Mouse (Mus musculus) embryonic facial prominence, embryonic 10.5 days (tissue): ENCODE measurements around the gene Foxd4. TPM values are rescaled to one million over a fixed set of nuclear protein-coding genes. Genes with fewer than 3 reads are reported as not detected.
"Not testable (repeated sequence)": the region's sequence is repeated elsewhere in the genome, so short reads cannot be mapped to it uniquely, and the experiment has no call there.

Experiments used
- DNase-seq: peaks from one replicate; pipeline ENCODE4 v3.0.0-alpha.2; 2017; ENCODE audit warnings: low spot score
- H3K27ac ChIP-seq: fragments of 300-500 bp; sonication (generic); replicated peaks from 2 replicates; pipeline ENCODE4 v1.5.1; 2016; ENCODE audit warnings: mild to moderate bottlenecking
- H3K27me3 ChIP-seq: fragments of 300-500 bp; sonication (generic); replicated peaks from 2 replicates; pipeline ENCODE4 v1.6.1; 2016; ENCODE audit warnings: low read depth, mild to moderate bottlenecking; ENCODE audit not compliant: poor library complexity, severe bottlenecking
- H3K36me3 ChIP-seq: fragments of 300-500 bp; sonication (generic); replicated peaks from 2 replicates; pipeline ENCODE4 v1.6.1; 2016; ENCODE audit warnings: mild to moderate bottlenecking, moderate library complexity
- H3K4me1 ChIP-seq: fragments of 300-500 bp; sonication (generic); 2 replicates; pipeline ENCODE4 v1.6.1; 2016
- H3K4me3 ChIP-seq: fragments of 300-500 bp; sonication (generic); 2 replicates; pipeline ENCODE4 v1.5.1; 2016; ENCODE audit warnings: mild to moderate bottlenecking, moderate library complexity
- H3K9me3 ChIP-seq: fragments of 300-500 bp; sonication (generic); 2 replicates; pipeline ENCODE4 v1.6.1; 2016; ENCODE audit warnings: mild to moderate bottlenecking
- WGBS: fragments of 180-500 bp; shearing (Covaris S2); methylation state at CpG from one replicate; pipeline ENCODE4 v1.1.7; 2016; 5-methylcytosine and 5-hydroxymethylcytosine counted together
- polyA plus RNA-seq: library from polyadenylated mRNA; unstranded; fragments of >200 nt; fragmentation: Nextera tagmentation; extraction: Ambion mirVana; gene quantifications from 2 replicates; pipeline ENCODE4 v1.2.1, GENCODE M21; 2016

Gene Foxd4
- polyA plus RNA-seq, 1 experiment from 2014 or later, result not detected

- H3K27ac ChIP-seq, result no peak overlapping the region
- no peak for DNase-seq
These were observed 2.0 kb downstream of the Foxd4 start for GRCm38 (mm10) chr19:24898737-24899577.

GRCm38 (mm10) chr19:24897896-24898736, 2.9 kb downstream of the Foxd4 start:
- Histone ChIP-seq H3K27ac (no peak overlapping the region), H3K4me1 (peaks cover 25% of the 10 kb centered on the region), H3K27me3 (peaks cover 90% of the 10 kb centered on the region), H3K36me3 (no peaks in the 10 kb centered on the region), H3K9me3 (no peaks in the 10 kb centered on the region), H3K4me3 (peak overlapping the region; percentile 40)
- DNase-seq, result peak; percentile 58
- 2% methylated on average over 20 of the region's 20 CpGs for WGBS

More at GRCm38 (mm10) chr19:24898737-24899577, 2.0 kb downstream of the Foxd4 start:
- Histone ChIP-seq H3K36me3 (no peaks in the 10 kb centered on the region), H3K27me3 (peaks cover 95% of the 10 kb centered on the region), H3K4me1 (peaks cover 25% of the 10 kb centered on the region), H3K9me3 (no peaks in the 10 kb centered on the region), H3K4me3 (peak overlapping the region; percentile 59)
- WGBS, result 3% methylated on average over 34 of the region's 34 CpGs

DNA sequence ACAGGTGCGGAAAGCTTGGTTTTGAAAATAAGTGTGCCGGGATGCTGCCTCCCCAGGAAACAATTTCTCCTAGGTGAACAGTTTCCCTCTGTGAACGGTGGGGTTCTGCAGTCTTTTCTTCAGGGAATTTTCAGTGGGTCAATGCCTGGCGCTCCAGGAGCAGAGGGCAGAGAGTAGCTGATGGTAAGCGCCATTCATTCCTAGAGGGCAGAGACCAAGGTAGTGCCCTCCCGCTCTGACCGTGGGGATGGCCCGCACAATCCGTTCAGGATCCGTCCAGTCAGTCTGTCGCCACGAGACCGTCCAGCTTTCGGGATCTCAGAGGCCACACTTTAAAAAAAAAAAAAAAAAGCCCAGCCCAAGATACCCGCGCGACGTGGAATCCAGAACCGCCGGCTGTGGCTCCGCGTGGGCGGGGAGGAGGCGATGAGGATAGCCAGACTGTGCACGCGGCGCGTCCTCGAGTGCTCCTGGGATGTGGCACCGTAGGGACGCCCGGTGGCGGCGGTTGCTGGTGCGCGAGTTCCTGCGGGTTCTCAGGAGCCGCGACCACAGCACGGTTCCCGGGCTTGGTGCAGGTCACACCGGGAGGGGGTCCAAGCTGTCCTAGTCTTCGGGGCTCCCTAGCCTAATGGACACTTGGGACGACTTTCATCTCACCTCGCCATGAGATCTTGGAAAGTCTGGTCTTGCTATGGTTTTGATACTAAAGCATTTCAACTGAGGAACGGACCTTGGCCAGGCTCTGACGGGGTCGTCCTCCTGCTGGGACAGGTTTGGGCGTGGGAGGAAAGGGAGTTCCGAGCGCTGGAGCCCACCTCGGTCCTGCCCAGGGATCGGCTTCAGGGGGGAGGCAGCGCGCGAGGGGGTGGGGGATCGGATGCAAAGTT, 3.7 kb downstream of the Foxd4 start:
- peaks cover 90% of the 10 kb centered on the region for H3K27me3 ChIP-seq
- H3K9me3 ChIP-seq, result no peaks in the 10 kb centered on the region
- no peak overlapping the region for H3K27ac ChIP-seq
- H3K4me3 ChIP-seq, result peak overlapping the region; percentile 40
- DNase-seq, result peak; percentile 56
- 1% methylated on average over 57 of the region's 57 CpGs for WGBS
- H3K36me3 ChIP-seq, result no peaks in the 10 kb centered on the region
- H3K4me1 ChIP-seq, result peaks cover 25% of the 10 kb centered on the region

- WGBS, result 18% methylated on average over 4 of the region's 4 CpGs
- Histone ChIP-seq H3K27ac (no peak overlapping the region), H3K4me1 (peaks cover 25% of the 10 kb centered on the region), H3K4me3 (no peak overlapping the region), H3K36me3 (no peaks in the 10 kb centered on the region), H3K9me3 (no peaks in the 10 kb centered on the region), H3K27me3 (peaks cover 86% of the 10 kb centered on the region)
- peak; percentile 12 for DNase-seq
These were observed 4.5 kb downstream of the Foxd4 start for GRCm38 (mm10) chr19:24896536-24896935.

- Histone ChIP-seq H3K4me3 (no peak overlapping the region), H3K27me3 (peaks cover 34% of the 10 kb centered on the region)
- 70% methylated on average over 3 of the region's 3 CpGs for WGBS
These were observed 14.1 kb downstream of the Foxd4 start for GRCm38 (mm10) chr19:24886888-24887287.

DNA sequence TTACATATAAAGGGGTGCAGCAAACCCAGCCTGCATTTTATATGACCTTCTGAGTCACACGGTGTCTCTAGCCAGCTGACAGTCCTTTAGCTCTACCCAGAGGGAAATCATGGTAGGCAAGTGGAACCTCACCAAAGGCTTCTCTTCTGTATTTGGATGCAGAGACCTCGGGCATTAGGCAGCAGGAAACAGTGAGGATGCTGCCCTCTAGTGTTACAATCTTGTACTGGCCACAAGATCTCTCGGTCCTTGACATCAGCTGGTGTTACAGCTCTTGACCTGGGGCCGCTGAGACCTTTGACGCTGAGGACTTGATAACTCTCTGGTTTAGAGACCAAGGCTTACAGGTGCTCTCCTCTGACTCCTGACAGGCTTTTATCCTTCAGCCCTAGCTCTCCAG, 15.5 kb downstream of the Foxd4 start:
- 14% methylated on average over 5 of the region's 5 CpGs for WGBS
- Histone ChIP-seq H3K9me3 (no peaks in the 10 kb centered on the region), H3K4me3 (no peak overlapping the region), H3K27me3 (peaks cover 34% of the 10 kb centered on the region), H3K27ac (no peak overlapping the region), H3K4me1 (peaks cover 3% of the 10 kb centered on the region; the same call in 1 of the 2 replicates), H3K36me3 (no peaks in the 10 kb centered on the region)
- DNase-seq, result peak; percentile 63

More at GRCm38 (mm10) chr19:24886888-24887287, 14.1 kb downstream of the Foxd4 start:
- no peak overlapping the region for H3K27ac ChIP-seq
- H3K9me3 ChIP-seq, result no peaks in the 10 kb centered on the region
- no peaks in the 10 kb centered on the region for H3K36me3 ChIP-seq
- no peak for DNase-seq
- peaks cover 3% of the 10 kb centered on the region; the same call in 1 of the 2 replicates for H3K4me1 ChIP-seq

DNA sequence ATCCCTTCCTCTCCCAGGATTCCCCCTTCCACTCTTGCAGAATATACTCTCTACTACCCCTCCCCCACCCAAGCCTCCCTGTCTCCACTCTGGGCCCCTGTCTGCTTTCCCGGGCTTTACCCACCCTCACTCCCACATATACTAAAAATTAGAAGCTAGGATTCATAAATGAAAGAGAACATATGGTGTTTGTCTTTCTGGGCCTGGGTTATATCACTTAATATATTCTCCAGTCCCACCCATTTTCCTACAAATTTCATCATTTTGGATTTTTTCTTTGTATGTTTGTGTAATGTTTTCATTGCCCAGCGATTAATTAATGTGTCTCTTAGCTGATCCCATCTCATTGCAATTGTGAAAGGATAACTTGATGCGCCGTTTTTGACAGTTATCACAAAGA, 19.8 kb downstream of the Foxd4 start:
- no peak for DNase-seq
- Histone ChIP-seq H3K4me3 (no peak overlapping the region), H3K36me3 (no peaks in the 10 kb centered on the region), H3K27me3 (peaks cover 12% of the 10 kb centered on the region), H3K27ac (no peak overlapping the region), H3K4me1 (peaks cover 3% of the 10 kb centered on the region; the same call in 1 of the 2 replicates), H3K9me3 (no peaks in the 10 kb centered on the region)
- 71% methylated on average over 4 of the region's 4 CpGs for WGBS

DNA sequence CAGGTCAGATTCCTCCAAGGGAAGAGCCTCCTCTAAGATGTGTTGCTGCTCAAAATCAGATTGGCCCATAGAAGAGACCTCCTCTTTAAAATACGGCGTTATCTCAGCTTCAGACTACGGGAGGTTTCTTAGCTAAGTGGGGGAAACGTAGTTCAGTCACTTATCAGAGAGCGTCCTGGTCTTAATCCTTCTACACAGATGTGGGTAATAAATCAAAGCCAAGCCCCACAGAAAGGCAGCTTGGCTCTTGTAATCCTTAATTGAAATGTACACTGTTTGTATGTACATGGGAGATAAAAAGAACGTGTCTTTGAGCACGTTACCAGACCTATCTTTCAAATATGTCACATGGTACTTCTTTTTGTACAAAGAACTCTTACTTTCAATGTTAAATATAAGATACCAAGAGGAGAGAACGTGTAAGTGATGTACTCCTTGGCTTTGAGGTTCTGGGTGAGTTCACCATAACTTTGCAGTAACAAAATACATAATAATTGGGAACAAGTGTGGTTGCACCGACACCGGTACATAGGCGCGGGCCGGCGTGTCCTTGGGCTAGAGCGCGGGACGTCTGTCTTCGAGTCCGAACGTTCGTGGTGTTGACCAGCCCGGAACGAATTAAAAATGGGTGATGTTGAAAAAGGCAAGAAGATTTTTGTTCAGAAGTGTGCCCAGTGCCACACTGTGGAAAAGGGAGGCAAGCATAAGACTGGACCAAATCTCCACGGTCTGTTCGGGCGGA, 25.7 kb downstream of the Foxd4 start, which contains the start of gene Gm10053:
Gene Gm10053 (plus strand): TSS at position 558 of the 742 bp plus-strand sequence.
- 88% methylated on average over 23 of the region's 26 CpGs for WGBS
- H3K4me1 ChIP-seq, DNase-seq, H3K36me3 ChIP-seq, H3K4me3 ChIP-seq, H3K27ac ChIP-seq, H3K9me3 ChIP-seq: not testable (repeated sequence)
- H3K27me3 ChIP-seq, result peaks cover 16% of the 10 kb centered on the region

GRCm38 (mm10) chr19:24873873-24874272, 27.1 kb downstream of the Foxd4 start:
- H3K4me3 ChIP-seq, result no peak overlapping the region
- H3K27me3 ChIP-seq, result peaks cover 18% of the 10 kb centered on the region
- H3K9me3 ChIP-seq, result no peaks in the 10 kb centered on the region
- peaks cover 17% of the 10 kb centered on the region for H3K4me1 ChIP-seq
- WGBS, result 79% methylated on average over 2 of the region's 2 CpGs
- H3K36me3 ChIP-seq, result no peaks in the 10 kb centered on the region
- no peak for DNase-seq
- no peak overlapping the region for H3K27ac ChIP-seq

- Histone ChIP-seq H3K4me1 (peaks cover 22% of the 10 kb centered on the region), H3K27ac (no peak overlapping the region), H3K4me3 (peak overlapping the region; percentile 47), H3K36me3 (no peaks in the 10 kb centered on the region), H3K9me3 (no peaks in the 10 kb centered on the region), H3K27me3 (peaks cover 23% of the 10 kb centered on the region)
- 22% methylated on average over 18 of the region's 18 CpGs for WGBS
- DNase-seq, result peak; percentile 86
These were observed 29.9 kb downstream of the Foxd4 start for GRCm38 (mm10) chr19:24871037-24871635.

GRCm38 (mm10) chr19:24865436-24865835, 35.6 kb downstream of the Foxd4 start:
- no peak overlapping the region for H3K4me3 ChIP-seq
- H3K9me3 ChIP-seq, result no peaks in the 10 kb centered on the region
- H3K27ac ChIP-seq, result no peak overlapping the region
- 83% methylated on average over 9 of the region's 9 CpGs for WGBS
- peaks cover 28% of the 10 kb centered on the region for H3K4me1 ChIP-seq
- no peaks in the 10 kb centered on the region for H3K36me3 ChIP-seq
- no peak for DNase-seq
- H3K27me3 ChIP-seq, result peaks cover 50% of the 10 kb centered on the region
